Mouse (Mus musculus) stomach, embryonic 15.5 days (tissue): ENCODE data around the gene Fbxw2. TPM values are rescaled to one million over a fixed set of nuclear protein-coding genes. Genes with fewer than 3 reads are reported as not detected.
"Not testable (repeated sequence)": the region's sequence is repeated elsewhere in the genome, so short reads cannot be mapped to it uniquely, and the experiment has no call there.

Source experiments
- ATAC-seq: fragments of 200-750 bp; cut with Nextera tagmentation; 2 replicates; pipeline ENCODE4 v1.8.0; 2017; ENCODE audit warnings: low read depth, moderate number of reproducible peaks, moderate TSS enrichment; ENCODE audit not compliant: insufficient read depth, low FRiP score
- H3K27ac ChIP-seq: fragments of 300-500 bp; sonication (generic); 2 replicates; pipeline ENCODE4 v1.5.1; 2015; ENCODE audit warnings: mild to moderate bottlenecking, inconsistent platforms
- H3K27me3 ChIP-seq: fragments of 300-500 bp; sonication (generic); replicated peaks from 2 replicates; pipeline ENCODE4 v1.6.1; 2015; ENCODE audit warnings: inconsistent platforms
- H3K36me3 ChIP-seq: fragments of 300-500 bp; sonication (generic); 2 replicates; pipeline ENCODE4 v1.6.1; 2015; ENCODE audit warnings: inconsistent platforms
- H3K4me1 ChIP-seq: fragments of 300-500 bp; sonication (generic); 2 replicates; pipeline ENCODE4 v1.6.1; 2015; ENCODE audit warnings: inconsistent platforms
- H3K4me2 ChIP-seq: fragments of 300-500 bp; sonication (generic); 2 replicates; pipeline ENCODE4 v1.6.1; 2015; ENCODE audit warnings: mild to moderate bottlenecking, inconsistent platforms
- H3K4me3 ChIP-seq: fragments of 300-500 bp; sonication (generic); replicated peaks from 2 replicates; pipeline ENCODE4 v1.5.1; 2015; ENCODE audit warnings: inconsistent platforms
- H3K9ac ChIP-seq: fragments of 300-500 bp; sonication (generic); 2 replicates; pipeline ENCODE4 v1.6.1; 2015; ENCODE audit warnings: inconsistent platforms
- H3K9me3 ChIP-seq: fragments of 300-500 bp; sonication (generic); 2 replicates; pipeline ENCODE4 v1.6.1; 2016; ENCODE audit warnings: inconsistent platforms
- WGBS: fragments of 180-500 bp; shearing (Covaris S2); methylation state at CpG from one replicate; pipeline ENCODE4 v1.1.7; 2015; 5-methylcytosine and 5-hydroxymethylcytosine counted together
- polyA plus RNA-seq: library from polyadenylated mRNA; unstranded; fragments of >200 nt; fragmentation: Nextera tagmentation; extraction: Ambion mirVana; gene quantifications from 2 replicates; pipeline ENCODE4 v1.2.1, GENCODE M21; 2015

Fbxw2 gene
- polyA plus RNA-seq, 1 experiment from 2014 or later, result 83.6 TPM

GRCm38 (mm10) chr2:34835669-34836068 lies 9.6 kb upstream of the Fbxw2 start:
- H3K9me3 ChIP-seq, result no peaks in the 10 kb centered on the region
- no peak overlapping the region for H3K9ac ChIP-seq
- no peak overlapping the region for H3K4me3 ChIP-seq
- 71% methylated on average over 3 of the region's 3 CpGs for WGBS
- no peak for ATAC-seq
- H3K4me1 ChIP-seq, result no peaks in the 10 kb centered on the region
- H3K27me3 ChIP-seq, result no peaks in the 10 kb centered on the region
- no peak overlapping the region for H3K4me2 ChIP-seq
- no peak overlapping the region for H3K27ac ChIP-seq
- no peaks in the 10 kb centered on the region for H3K36me3 ChIP-seq

- Histone ChIP-seq H3K9ac (no peak overlapping the region), H3K27ac (no peak overlapping the region), H3K4me3 (no peak overlapping the region), H3K4me1 (no peaks in the 10 kb centered on the region), H3K4me2 (no peak overlapping the region), H3K27me3 (no peaks in the 10 kb centered on the region), H3K9me3 (no peaks in the 10 kb centered on the region), H3K36me3 (no peaks in the 10 kb centered on the region)
- no peak for ATAC-seq
- WGBS, result 84% methylated on average over 17 of the region's 17 CpGs
These were observed 7.5 kb upstream of the Fbxw2 start for GRCm38 (mm10) chr2:34833624-34834023.

- ATAC-seq, H3K4me3 ChIP-seq, H3K27me3 ChIP-seq, H3K4me2 ChIP-seq, H3K9ac ChIP-seq, H3K9me3 ChIP-seq, H3K36me3 ChIP-seq, H3K4me1 ChIP-seq, H3K27ac ChIP-seq: not testable (repeated sequence)
- 69% methylated on average over 11 of the region's 11 CpGs for WGBS
These were observed 6.8 kb upstream of the Fbxw2 start, which contains the start of gene Gm34653 for GRCm38 (mm10) chr2:34832766-34833457. Gene Gm34653 (plus strand): TSS chr2:34833007.

- not testable (repeated sequence) for ATAC-seq, H3K4me2 ChIP-seq, H3K27me3 ChIP-seq, H3K9ac ChIP-seq, H3K9me3 ChIP-seq, H3K4me1 ChIP-seq, H3K4me3 ChIP-seq, H3K36me3 ChIP-seq, H3K27ac ChIP-seq
- 95% methylated on average over 17 of the region's 17 CpGs for WGBS
These were observed 4.0 kb upstream of the Fbxw2 start for GRCm38 (mm10) chr2:34830066-34830465.

GRCm38 (mm10) chr2:34828026-34828425 lies 1.9 kb upstream of the Fbxw2 start:
- H3K4me3 ChIP-seq, result no peak overlapping the region
- ATAC-seq, result no peak
- no peaks in the 10 kb centered on the region for H3K9me3 ChIP-seq
- no peak overlapping the region for H3K9ac ChIP-seq
- H3K4me1 ChIP-seq, result peaks cover 3% of the 10 kb centered on the region; the same call in 1 of the 2 replicates
- 80% methylated on average over 1 of the region's 1 CpGs for WGBS
- no peak overlapping the region for H3K4me2 ChIP-seq
- no peak overlapping the region for H3K27ac ChIP-seq
- no peaks in the 10 kb centered on the region for H3K27me3 ChIP-seq
- H3K36me3 ChIP-seq, result no peaks in the 10 kb centered on the region

GRCm38 (mm10) chr2:34827591-34827990 lies 1.5 kb upstream of the Fbxw2 start:
- peaks cover 3% of the 10 kb centered on the region; the same call in 1 of the 2 replicates for H3K4me1 ChIP-seq
- 90% methylated on average over 4 of the region's 4 CpGs for WGBS
- no peak for ATAC-seq
- H3K27me3 ChIP-seq, result no peaks in the 10 kb centered on the region
- peaks cover under 1% of the 10 kb centered on the region; the same call in 1 of the 2 replicates for H3K36me3 ChIP-seq
- no peaks in the 10 kb centered on the region for H3K9me3 ChIP-seq
- no peak overlapping the region for H3K4me2 ChIP-seq
- H3K4me3 ChIP-seq, result no peak overlapping the region
- no peak overlapping the region for H3K9ac ChIP-seq
- no peak overlapping the region for H3K27ac ChIP-seq

- H3K4me3 ChIP-seq, result peak overlapping the region; percentile 89
- peak overlapping the region; percentile 83 for H3K4me2 ChIP-seq
- H3K9ac ChIP-seq, result peak overlapping the region; percentile 98
- H3K9me3 ChIP-seq, result no peaks in the 10 kb centered on the region
- H3K36me3 ChIP-seq, result peaks cover 5% of the 10 kb centered on the region; the same call in 1 of the 2 replicates
- peak overlapping the region; percentile 76 for H3K27ac ChIP-seq
- H3K4me1 ChIP-seq, result peaks cover 3% of the 10 kb centered on the region; the same call in 1 of the 2 replicates
- ATAC-seq, result peak; percentile 12; the same call in 1 of the 2 replicates
- no peaks in the 10 kb centered on the region for H3K27me3 ChIP-seq
- WGBS, result 33% methylated on average over 20 of the region's 21 CpGs
These were observed 535 bp upstream of the Fbxw2 start for GRCm38 (mm10) chr2:34826460-34827231.

- H3K4me1 ChIP-seq, result no peaks in the 10 kb centered on the region
- no peak overlapping the region for H3K4me3 ChIP-seq
- H3K9me3 ChIP-seq, result no peaks in the 10 kb centered on the region
- ATAC-seq, result no peak
- H3K36me3 ChIP-seq, result peaks cover 30% of the 10 kb centered on the region
- no peak overlapping the region for H3K9ac ChIP-seq
- H3K27me3 ChIP-seq, result no peaks in the 10 kb centered on the region
- H3K27ac ChIP-seq, result no peak overlapping the region
- WGBS, result 90% methylated on average over 2 of the region's 2 CpGs
- H3K4me2 ChIP-seq, result no peak overlapping the region
These were observed 7.6 kb downstream of the Fbxw2 start for GRCm38 (mm10) chr2:34818492-34818891.

GRCm38 (mm10) chr2:34815893-34816292 lies 10.2 kb downstream of the Fbxw2 start:
- not testable (repeated sequence) for H3K4me1 ChIP-seq, H3K4me3 ChIP-seq, ATAC-seq, H3K27me3 ChIP-seq, H3K9ac ChIP-seq, H3K9me3 ChIP-seq, H3K27ac ChIP-seq, H3K4me2 ChIP-seq
- 94% methylated on average over 2 of the region's 2 CpGs for WGBS
- H3K36me3 ChIP-seq, result peaks cover 34% of the 10 kb centered on the region

GRCm38 (mm10) chr2:34812706-34813105 lies 13.4 kb downstream of the Fbxw2 start:
- Histone ChIP-seq H3K4me2 (no peak overlapping the region), H3K27ac (no peak overlapping the region), H3K4me1 (no peaks in the 10 kb centered on the region), H3K9ac (no peak overlapping the region), H3K4me3 (no peak overlapping the region), H3K27me3 (no peaks in the 10 kb centered on the region), H3K9me3 (no peaks in the 10 kb centered on the region), H3K36me3 (peaks cover 33% of the 10 kb centered on the region)
- WGBS, result 85% methylated on average over 7 of the region's 7 CpGs
- no peak for ATAC-seq

GRCm38 (mm10) chr2:34810775-34811174 lies 15.3 kb downstream of the Fbxw2 start:
- H3K4me1 ChIP-seq, result no peaks in the 10 kb centered on the region; the same call in 1 of the 2 replicates
- no peak overlapping the region for H3K4me3 ChIP-seq
- H3K27me3 ChIP-seq, result no peaks in the 10 kb centered on the region
- no peak overlapping the region for H3K9ac ChIP-seq
- peaks cover 29% of the 10 kb centered on the region for H3K36me3 ChIP-seq
- no peaks in the 10 kb centered on the region for H3K9me3 ChIP-seq
- H3K27ac ChIP-seq, result no peak overlapping the region
- 87% methylated on average over 3 of the region's 3 CpGs for WGBS
- no peak overlapping the region for H3K4me2 ChIP-seq
- no peak for ATAC-seq

- Histone ChIP-seq H3K27me3 (no peaks in the 10 kb centered on the region), H3K4me1 (no peaks in the 10 kb centered on the region; the same call in 1 of the 2 replicates), H3K4me3 (no peak overlapping the region), H3K36me3 (peaks cover 22% of the 10 kb centered on the region), H3K27ac (no peak overlapping the region), H3K9ac (no peak overlapping the region), H3K9me3 (no peaks in the 10 kb centered on the region), H3K4me2 (no peak overlapping the region)
- 69% methylated on average over 1 of the region's 1 CpGs for WGBS
- no peak for ATAC-seq
These were observed 16.5 kb downstream of the Fbxw2 start for GRCm38 (mm10) chr2:34809568-34809967.
